In the genomic region with DNA sequence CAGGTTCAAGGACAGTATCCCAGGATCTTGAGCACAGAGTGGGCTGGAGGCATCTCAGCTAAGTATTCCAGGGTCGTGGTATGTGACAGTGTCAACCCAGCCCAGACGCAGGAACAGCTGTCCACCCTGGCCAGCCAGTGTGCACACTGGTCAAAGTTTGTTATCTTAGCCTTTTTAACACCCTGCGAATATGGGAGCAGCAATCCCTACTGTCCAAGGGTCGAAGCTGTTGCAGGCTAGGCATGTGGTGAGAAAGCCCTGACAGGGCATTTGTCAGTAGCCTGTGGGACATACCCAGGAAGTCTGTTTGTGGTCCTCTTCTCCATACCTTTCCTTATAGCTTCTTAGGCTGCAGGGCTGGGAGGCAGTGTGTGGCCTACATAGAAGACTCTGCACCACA, we compare ENCODE assay signal across 9 mouse cellular contexts. TPM values are rescaled to one million over a fixed set of nuclear protein-coding genes. Genes with fewer than 3 reads are reported as not detected.
A peak's percentile ranks its signal among the peaks of the same experiment; 100 is the strongest.
DNase-seq lines count a peak whose midpoint lies in the region; TF ChIP-seq lines count a peak whose summit lies in the region.
"Had no signal": no experiment of that assay in that cellular context is flagged by ENCODE, and none has a peak within 500 bp of the region (broad histone marks: within the 10 kb centered on the region; RNA-seq: fewer than 3 reads in every experiment).

No protein-coding gene starts in this region.

- H3K36me3 ChIP-seq in heart, adult 2 months (ENCODE audit: control insufficient read depth, insufficient read depth, low read length): peaks cover 4% of the 10 kb centered on the region; the same call in 1 of the 2 replicates
- H3K36me3 ChIP-seq in spleen, adult 2 months (ENCODE audit: control insufficient read depth, insufficient read depth, low read length): no peaks in the 10 kb centered on the region

- H3K79me2 ChIP-seq in heart, adult 2 months (replicated peaks; ENCODE audit: control insufficient read depth, insufficient read depth, low read length): no peaks in the 10 kb centered on the region

- TF ChIP-seq POLR2A in heart, adult 2 months (IDR thresholded peaks at IDR 0.05; ENCODE audit: insufficient read depth, low read depth, low read length): no peak
- TF ChIP-seq POLR2A in spleen, adult 2 months (IDR thresholded peaks at IDR 0.05; ENCODE audit: low read depth, low read length): no peak

- H3K4me3 ChIP-seq in heart, adult 2 months: peak overlapping the region; percentile 5
- H3K4me3 ChIP-seq in spleen, adult 2 months (ENCODE audit: extremely low read depth, insufficient read depth, insufficient read length): no peak overlapping the region

- TF ChIP-seq CTCF in heart, adult 2 months (IDR thresholded peaks at IDR 0.05): no peak
- TF ChIP-seq CTCF in spleen, adult 2 months (IDR thresholded peaks at IDR 0.05; ENCODE audit: extremely low read depth, insufficient read depth, insufficient read length, insufficient replicate concordance): no peak

- peaks cover 46% of the 10 kb centered on the region for H3K4me1 ChIP-seq in heart, adult 2 months (ENCODE audit: control insufficient read depth, insufficient read depth, low read length)
- H3K4me1 ChIP-seq in spleen, adult 2 months (ENCODE audit: control insufficient read depth, insufficient read depth, insufficient read length): no peaks in the 10 kb centered on the region; the same call in 1 of the 2 replicates

- intact Hi-C loops in heart, adult 2 months (cut with DNase I): loop anchor here (1.0 to 5.0 kb wide), 4 partner anchors 11 to 119 kb away; no protein-coding TSS in a partner anchor
- intact Hi-C loops in heart, postnatal 10 days (cut with DNase I): loop anchor here (1.0 to 5.0 kb wide), 4 partner anchors 37 to 117 kb away; no protein-coding TSS in a partner anchor
- intact Hi-C loops in left cerebral cortex, postnatal 4 days (cut with DNase I): no loop called here

- H3K27me3 ChIP-seq in heart, adult 2 months (ENCODE audit: control insufficient read depth, insufficient read depth, low read length): no peaks in the 10 kb centered on the region
- no peaks in the 10 kb centered on the region for H3K27me3 ChIP-seq in spleen, adult 2 months (ENCODE audit: control insufficient read depth, insufficient read depth, low read length)

- 24% methylated on average over 4 of the region's 4 CpGs for WGBS in heart, adult 2 months
- 79% methylated on average over 4 of the region's 4 CpGs for WGBS in spleen, adult 2 months

- DNase-seq in heart, adult 2 months: no peak
- DNase-seq in heart, postnatal 10 days: no peak
- DNase-seq in spleen, adult 2 months (ENCODE audit: low read depth in 1 of 2, low spot score in 2 of 2): no peak
- DNase-seq in spleen, postnatal 10 days (ENCODE audit: low spot score in 2 of 2): no peak
- peak; percentile 57 to 82 for DNase-seq in kidney, postnatal 25 days
- DNase-seq in yolk sac, embryonic 10.5 days (ENCODE audit: low spot score): peak; percentile 75
- no peak for DNase-seq in retina, embryonic 14.5 days (ENCODE audit: low spot score)
- DNase-seq in left cerebral cortex, postnatal 4 days: no peak
- DNase-seq: thymus, adult 18-20 months had no signal

- peak overlapping the region; percentile 2; the same call in 1 of the 2 replicates for H3K9ac ChIP-seq in heart, adult 2 months (ENCODE audit: low read depth, low read length)

- peak overlapping the region; percentile 97 for H3K27ac ChIP-seq in heart, adult 2 months
- peak overlapping the region; percentile 10; the same call in 1 of the 2 replicates for H3K27ac ChIP-seq in spleen, adult 2 months (ENCODE audit: insufficient read depth, low read length)

- TF ChIP-seq EP300 in heart, adult 2 months (IDR thresholded peaks at IDR 0.05; ENCODE audit: insufficient read depth, low read depth, low read length): no peak

RNA-seq across cellular contexts. Expression of gene Dusp1, which starts 22.1 kb away (rescaled TPM):
- 10 to 100 TPM; 61.4 to 71.3 TPM for total RNA-seq in heart, adult 2 months (2021)
- 122 and 171 TPM in 2 replicates for polyA plus RNA-seq in heart, adult 2 months (2012; rRNA removed)
- total RNA-seq in heart, postnatal 10 days (2021): 100 to 1,000 TPM in 1 of 2 experiments, 10 to 100 TPM in 1; 60.1 to 100 TPM
- 44.3 and 55.8 TPM in 2 replicates for polyA plus RNA-seq in spleen, adult 2 months (2012; rRNA removed)
- 10 to 100 TPM; 17.2 to 18.9 TPM for total RNA-seq in left cerebral cortex, postnatal 4 days (2021)

RNA-seq across cellular contexts. Expression of gene Ergic1, which starts 22.8 kb away (rescaled TPM):
- total RNA-seq in heart, adult 2 months (2021): 10 to 100 TPM; 53.6 to 59.4 TPM
- 64.4 and 84.3 TPM in 2 replicates for polyA plus RNA-seq in heart, adult 2 months (2012; rRNA removed)
- 10 to 100 TPM; 84.4 to 87.8 TPM for total RNA-seq in heart, postnatal 10 days (2021)
- polyA plus RNA-seq in spleen, adult 2 months (2012; rRNA removed): 39.2 and 47.4 TPM in 2 replicates
- total RNA-seq in left cerebral cortex, postnatal 4 days (2021): 100 to 1,000 TPM; 180 to 193 TPM

Comparison
In these comparisons a context has a peak if more than half of its experiments do, and no peak if none do; other contexts are left out.
1. DNase-seq: peak in kidney, postnatal 25 days (2 of 2) and yolk sac, embryonic 10.5 days (single experiment); none in heart, adult 2 months (0 of 2), heart, postnatal 10 days (0 of 2), spleen, adult 2 months (0 of 2), spleen, postnatal 10 days (0 of 2), retina, embryonic 14.5 days (single experiment) and left cerebral cortex, postnatal 4 days (single experiment).